Mouse (Mus musculus): Measurements from ENCODE around the gene Mcm8. TPM values are rescaled to one million over a fixed set of nuclear protein-coding genes. Genes with fewer than 3 reads are reported as not detected.

Mcm8 gene
- polyA plus RNA-seq, 1 experiment from 2014 or later: 19.6 TPM

- 6% methylated on average over 12 of the region's 12 CpGs for WGBS
- Histone ChIP-seq H3K36me3 (no peaks in the 10 kb centered on the region), H3K4me3 (peak within 1 kb of the TSS; percentile 72), H3K27ac (peak within 1 kb of the TSS; percentile 75), H3K4me1 (peaks cover 35% of the 10 kb centered on the region), H3K27me3 (ENCODE audit: insufficient read depth, poor library complexity, severe bottlenecking) (peaks cover 47% of the 10 kb centered on the region), H3K9me3 (no peaks in the 10 kb centered on the region)
- no peak for DNase-seq (ENCODE audit: low spot score)
These were observed 65.1 kb downstream of the Mcm8 start, which contains the start of gene Lrrn4 for GRCm38 (mm10) chr2:132880844-132881645. TSS of gene Lrrn4 (minus strand) at chr2:132880891.

GRCm38 (mm10) chr2:132884303-132884967, 68.5 kb downstream of the Mcm8 start:
- no peak overlapping the region for H3K4me3 ChIP-seq
- peaks cover 19% of the 10 kb centered on the region for H3K27me3 ChIP-seq (ENCODE audit: insufficient read depth, poor library complexity, severe bottlenecking)
- no peaks in the 10 kb centered on the region for H3K9me3 ChIP-seq
- H3K36me3 ChIP-seq: no peaks in the 10 kb centered on the region
- no peak overlapping the region for H3K27ac ChIP-seq
- WGBS: 34% methylated on average over 8 of the region's 8 CpGs
- peaks cover 26% of the 10 kb centered on the region; the same call in 1 of the 2 replicates for H3K4me1 ChIP-seq
- DNase-seq (ENCODE audit: low spot score): peak; percentile 84

- Histone ChIP-seq H3K4me3 (no peak overlapping the region), H3K27ac (no peak overlapping the region), H3K9me3 (no peaks in the 10 kb centered on the region), H3K4me1 (peaks cover 17% of the 10 kb centered on the region; the same call in 1 of the 2 replicates), H3K27me3 (ENCODE audit: insufficient read depth, poor library complexity, severe bottlenecking) (peaks cover 11% of the 10 kb centered on the region; the same call in 1 of the 2 replicates), H3K36me3 (no peaks in the 10 kb centered on the region)
- DNase-seq (ENCODE audit: low spot score): no peak
- 75% methylated on average over 7 of the region's 7 CpGs for WGBS
These were observed 69.4 kb downstream of the Mcm8 start for GRCm38 (mm10) chr2:132885312-132885711.

Other genes starting within 250 kb of the Mcm8 start
- 28.0 and 32.6 TPM in 2 replicates for gene Gpcpd1, start 228.4 kb upstream of the Mcm8 start, polyA plus RNA-seq (2016; fragmentation: Nextera tagmentation; extraction: Ambion mirVana)
- gene Shld1, start 129.2 kb upstream of the Mcm8 start, polyA plus RNA-seq (2016; fragmentation: Nextera tagmentation; extraction: Ambion mirVana): 14.2 and 15.9 TPM in 2 replicates
- gene Chgb, start 34.9 kb upstream of the Mcm8 start, polyA plus RNA-seq (2016; fragmentation: Nextera tagmentation; extraction: Ambion mirVana): 0.05 and 0.34 TPM in 2 replicates
- 26.6 and 35.3 TPM in 2 replicates for gene Trmt6, start 86 bp upstream of the Mcm8 start, polyA plus RNA-seq (2016; fragmentation: Nextera tagmentation; extraction: Ambion mirVana)
- 9.5 and 16.3 TPM in 2 replicates for gene Crls1, start 30.5 kb downstream of the Mcm8 start, polyA plus RNA-seq (2016; fragmentation: Nextera tagmentation; extraction: Ambion mirVana)
- 32.6 and 32.7 TPM in 2 replicates for gene Lrrn4, start 64.8 kb downstream of the Mcm8 start, polyA plus RNA-seq (2016; fragmentation: Nextera tagmentation; extraction: Ambion mirVana)
- gene Fermt1, start 129.8 kb downstream of the Mcm8 start, polyA plus RNA-seq (2016; fragmentation: Nextera tagmentation; extraction: Ambion mirVana): 2.4 and 5.6 TPM in 2 replicates